Mouse (Mus musculus): Measurements from ENCODE around the gene Clec2d. TPM values are rescaled to one million over a fixed set of nuclear protein-coding genes. Genes with fewer than 3 reads are reported as not detected.
"Not testable (repeated sequence)": the region's sequence is repeated elsewhere in the genome, so short reads cannot be mapped to it uniquely, and the experiment has no call there.

The Clec2d gene
- polyA plus RNA-seq, 1 experiment from 2014 or later, result 0.97 TPM

DNA sequence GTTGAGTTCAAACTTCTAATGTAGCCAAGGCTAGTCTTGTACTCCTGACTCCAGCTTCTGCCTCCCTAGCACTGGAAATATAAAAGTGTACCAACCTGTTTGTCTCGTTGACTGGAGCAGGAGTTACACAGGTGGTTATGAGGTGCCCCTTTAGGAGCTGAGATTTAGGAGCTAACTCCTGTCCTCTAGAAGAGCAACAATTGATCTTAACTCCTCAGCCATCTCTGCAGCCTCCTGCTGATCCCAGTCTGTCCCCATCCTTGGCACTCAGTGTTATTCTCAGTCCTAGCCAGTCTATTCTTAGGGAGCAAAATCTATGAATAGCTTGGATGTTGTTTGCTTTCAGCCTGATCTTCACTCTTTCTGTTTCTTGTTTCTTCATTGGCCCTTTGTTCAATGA, 2.1 kb downstream of the Clec2d start:
- Histone ChIP-seq H3K9ac (ENCODE audit: low read depth, low read length) (no peak overlapping the region), H3K27me3 (replicated peaks; ENCODE audit: control insufficient read depth, insufficient read depth, low read length) (no peaks in the 10 kb centered on the region), H3K9me3 (ENCODE audit: control insufficient read depth, low read length) (no peaks in the 10 kb centered on the region), H3K4me2 (ENCODE audit: low read depth, low read length) (peak overlapping the region; percentile 46), H3K27ac (replicated peaks; ENCODE audit: low read depth, low read length) (no peak overlapping the region), H3K4me1 (ENCODE audit: control insufficient read depth, insufficient read depth, low read length) (no peaks in the 10 kb centered on the region), H3K36me3 (ENCODE audit: control insufficient read depth, insufficient read depth, low read length) (peaks cover 20% of the 10 kb centered on the region; the same call in 1 of the 2 replicates), H3K4me3 (ENCODE audit: low read depth, low read length) (peak overlapping the region; percentile 19; the same call in 1 of the 2 replicates)
- DNase-seq (ENCODE audit: low spot score) (no peak), ATAC-seq (ENCODE audit: low read depth) (no peak)
- WGBS, result 65% methylated on average over 1 of the region's 1 CpGs

DNA sequence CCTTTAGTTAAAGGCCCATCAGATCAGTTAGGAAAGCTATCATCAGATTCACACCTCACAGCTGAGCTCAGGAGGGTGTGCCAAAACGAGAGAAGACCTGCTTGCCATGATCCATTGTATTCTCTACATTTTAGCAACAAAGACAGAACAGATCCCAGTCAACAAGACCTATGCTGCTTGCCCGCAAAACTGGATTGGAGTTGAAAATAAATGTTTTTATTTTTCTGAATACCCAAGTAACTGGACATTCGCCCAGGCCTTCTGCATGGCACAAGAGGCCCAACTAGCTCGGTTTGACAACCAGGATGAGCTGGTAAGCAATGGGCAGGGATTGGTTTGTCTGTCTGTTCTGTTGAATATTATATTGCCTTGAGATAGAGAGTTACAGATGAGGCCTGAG, 3.6 kb downstream of the Clec2d start:
- H3K36me3 ChIP-seq (ENCODE audit: control insufficient read depth, insufficient read depth, low read length), result peaks cover 20% of the 10 kb centered on the region; the same call in 1 of the 2 replicates
- H3K27me3 ChIP-seq (replicated peaks; ENCODE audit: control insufficient read depth, insufficient read depth, low read length); ATAC-seq (ENCODE audit: low read depth); H3K4me3 ChIP-seq (ENCODE audit: low read depth, low read length); H3K9me3 ChIP-seq (ENCODE audit: control insufficient read depth, low read length); H3K27ac ChIP-seq (replicated peaks; ENCODE audit: low read depth, low read length); H3K9ac ChIP-seq (ENCODE audit: low read depth, low read length); H3K4me1 ChIP-seq (ENCODE audit: control insufficient read depth, insufficient read depth, low read length); DNase-seq (ENCODE audit: low spot score); H3K4me2 ChIP-seq (ENCODE audit: low read depth, low read length): not testable (repeated sequence)
- WGBS, result 86% methylated on average over 4 of the region's 4 CpGs

DNA sequence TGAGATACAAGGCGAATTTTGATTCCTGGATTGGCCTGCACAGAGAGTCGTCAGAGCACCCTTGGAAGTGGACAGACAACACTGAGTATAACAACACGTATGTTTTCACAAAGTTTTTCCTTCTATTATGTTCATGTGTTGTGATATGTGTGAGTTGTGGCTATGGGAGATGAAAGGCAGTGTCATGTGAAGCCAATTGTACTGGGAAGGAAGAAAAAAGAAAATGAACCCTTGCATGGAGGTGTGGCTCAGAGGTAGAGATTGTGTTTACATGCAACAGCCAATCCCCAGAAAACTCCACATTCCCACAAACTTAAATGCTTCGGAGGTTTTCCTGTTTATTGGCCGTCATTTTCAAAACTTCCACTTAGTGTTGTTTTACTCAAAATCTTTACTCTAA, 4.4 kb downstream of the Clec2d start:
- H3K27ac ChIP-seq (replicated peaks; ENCODE audit: low read depth, low read length), result no peak overlapping the region
- H3K27me3 ChIP-seq (replicated peaks; ENCODE audit: control insufficient read depth, insufficient read depth, low read length), result no peaks in the 10 kb centered on the region
- H3K4me3 ChIP-seq (ENCODE audit: low read depth, low read length), result no peak overlapping the region
- ATAC-seq (ENCODE audit: low read depth) (no peak), DNase-seq (ENCODE audit: low spot score) (no peak)
- no peak overlapping the region for H3K4me2 ChIP-seq (ENCODE audit: low read depth, low read length)
- no peak overlapping the region for H3K9ac ChIP-seq (ENCODE audit: low read depth, low read length)
- H3K36me3 ChIP-seq (ENCODE audit: control insufficient read depth, insufficient read depth, low read length), result peaks cover 20% of the 10 kb centered on the region; the same call in 1 of the 2 replicates
- no peaks in the 10 kb centered on the region for H3K9me3 ChIP-seq (ENCODE audit: control insufficient read depth, low read length)
- H3K4me1 ChIP-seq (ENCODE audit: control insufficient read depth, insufficient read depth, low read length), result no peaks in the 10 kb centered on the region
- 81% methylated on average over 5 of the region's 5 CpGs for WGBS

DNA sequence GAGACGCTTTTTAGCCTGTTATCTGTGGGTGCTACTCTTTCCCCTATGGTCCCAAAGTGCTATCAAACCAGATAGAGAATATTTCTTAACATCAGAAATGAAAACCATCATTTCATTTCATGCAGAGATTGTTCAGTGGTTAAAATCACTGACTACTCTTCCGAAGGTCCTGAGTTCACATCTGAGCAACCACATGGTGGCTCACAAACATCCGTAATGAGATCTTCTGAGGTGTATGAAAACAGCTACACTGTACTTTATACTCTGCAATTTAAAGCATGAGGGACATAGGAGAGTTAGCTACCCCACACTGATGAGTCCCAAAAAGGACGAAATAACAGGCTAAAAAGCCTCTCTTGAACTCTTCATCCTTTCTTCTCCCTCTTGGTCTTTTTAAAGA, 5.6 kb downstream of the Clec2d start:
- Histone ChIP-seq H3K9ac (ENCODE audit: low read depth, low read length) (no peak overlapping the region), H3K9me3 (ENCODE audit: control insufficient read depth, low read length) (no peaks in the 10 kb centered on the region), H3K4me3 (ENCODE audit: low read depth, low read length) (no peak overlapping the region), H3K4me2 (ENCODE audit: low read depth, low read length) (no peak overlapping the region), H3K27ac (replicated peaks; ENCODE audit: low read depth, low read length) (no peak overlapping the region), H3K4me1 (ENCODE audit: control insufficient read depth, insufficient read depth, low read length) (no peaks in the 10 kb centered on the region), H3K27me3 (replicated peaks; ENCODE audit: control insufficient read depth, insufficient read depth, low read length) (no peaks in the 10 kb centered on the region), H3K36me3 (ENCODE audit: control insufficient read depth, insufficient read depth, low read length) (peaks cover 20% of the 10 kb centered on the region; the same call in 1 of the 2 replicates)
- ATAC-seq (ENCODE audit: low read depth), result no peak
- 81% methylated on average over 4 of the region's 4 CpGs for WGBS
- DNase-seq (ENCODE audit: low spot score), result no peak

DNA sequence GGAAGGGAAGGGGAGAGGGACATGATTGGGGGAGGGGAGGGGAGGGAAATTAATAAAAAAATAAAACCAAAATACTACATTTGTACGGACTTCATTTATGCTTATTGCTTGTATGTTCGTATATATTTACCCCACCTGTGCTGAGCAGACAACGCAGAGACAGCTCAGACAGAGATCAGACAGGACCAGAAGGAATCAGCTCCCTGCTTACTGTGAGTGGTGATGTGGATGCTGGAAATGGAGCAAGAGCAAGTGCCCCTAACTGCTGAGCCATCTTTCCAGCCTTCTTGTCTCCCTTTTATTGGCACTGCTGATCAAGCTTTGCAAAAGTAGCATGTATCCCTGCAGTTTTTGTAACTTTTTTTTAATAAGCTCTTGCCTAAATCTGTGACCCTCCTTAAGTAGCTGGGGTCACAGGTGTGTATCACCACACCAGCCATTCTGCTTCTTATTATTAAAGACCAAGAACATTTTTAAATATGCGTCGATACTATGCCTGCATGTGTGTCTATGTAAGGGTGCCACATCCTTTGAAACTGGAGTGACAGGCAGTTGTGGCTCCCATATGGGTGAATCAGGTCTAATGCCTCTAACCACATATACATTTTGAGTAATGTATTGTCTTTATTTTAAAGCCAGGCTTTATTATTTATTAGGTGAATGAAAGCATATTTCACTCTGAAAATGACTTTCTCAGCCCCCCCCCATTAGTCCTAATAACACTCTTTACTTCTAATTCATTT, 6.2 kb downstream of the Clec2d start:
- H3K4me3 ChIP-seq (ENCODE audit: low read depth, low read length), result no peak overlapping the region
- no peaks in the 10 kb centered on the region for H3K4me1 ChIP-seq (ENCODE audit: control insufficient read depth, insufficient read depth, low read length)
- peaks cover 20% of the 10 kb centered on the region; the same call in 1 of the 2 replicates for H3K36me3 ChIP-seq (ENCODE audit: control insufficient read depth, insufficient read depth, low read length)
- DNase-seq (ENCODE audit: low spot score) (no peak), ATAC-seq (ENCODE audit: low read depth) (no peak)
- no peaks in the 10 kb centered on the region for H3K27me3 ChIP-seq (replicated peaks; ENCODE audit: control insufficient read depth, insufficient read depth, low read length)
- no peak overlapping the region for H3K4me2 ChIP-seq (ENCODE audit: low read depth, low read length)
- 89% methylated on average over 5 of the region's 5 CpGs for WGBS
- H3K9ac ChIP-seq (ENCODE audit: low read depth, low read length), result no peak overlapping the region
- no peaks in the 10 kb centered on the region for H3K9me3 ChIP-seq (ENCODE audit: control insufficient read depth, low read length)
- H3K27ac ChIP-seq (replicated peaks; ENCODE audit: low read depth, low read length), result no peak overlapping the region

DNA sequence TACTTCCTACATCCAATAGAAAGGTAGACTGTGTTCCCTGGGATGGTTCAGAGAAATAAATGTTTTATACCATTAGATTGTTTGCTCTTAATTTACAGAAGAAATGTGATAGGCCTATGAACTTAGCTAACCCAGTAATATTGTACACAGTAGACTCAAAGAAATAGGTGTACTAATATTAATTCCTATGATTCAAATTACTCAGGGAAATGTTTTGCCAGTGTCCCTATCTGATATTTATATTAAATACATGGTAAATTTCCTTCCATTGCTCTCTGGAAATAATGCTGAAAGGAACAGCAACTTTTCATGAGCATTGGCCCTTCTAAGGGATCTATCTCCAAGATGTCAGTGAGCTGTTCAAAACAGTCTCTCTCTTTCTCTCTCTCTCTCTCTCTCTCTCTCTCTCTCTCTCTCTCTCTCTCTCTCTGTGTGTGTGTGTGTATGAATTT, 6.8 kb downstream of the Clec2d start:
- H3K4me3 ChIP-seq (ENCODE audit: low read depth, low read length), result no peak overlapping the region

DNA sequence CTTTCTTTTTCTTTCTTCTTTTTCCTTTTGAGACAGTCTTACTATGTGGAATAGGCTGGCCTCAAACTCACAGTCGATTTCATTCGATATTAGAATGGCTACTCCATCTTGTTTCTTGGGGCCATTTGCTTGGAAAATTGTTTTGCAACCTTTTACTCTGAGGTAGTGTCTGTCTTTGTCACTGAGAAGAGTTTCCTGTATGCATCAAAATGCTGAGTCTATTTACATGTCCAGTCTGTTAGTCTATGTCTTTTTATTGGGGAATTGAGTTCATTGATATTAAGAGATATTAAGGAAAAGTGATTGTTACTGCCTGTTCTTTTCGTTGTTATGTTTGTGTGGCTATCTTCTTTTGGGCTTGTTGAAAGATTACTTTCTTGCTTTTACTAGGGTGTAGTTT, 7.4 kb downstream of the Clec2d start:
- WGBS, result 91% methylated on average over 3 of the region's 3 CpGs
- ATAC-seq (ENCODE audit: low read depth); H3K9me3 ChIP-seq (ENCODE audit: control insufficient read depth, low read length); H3K4me2 ChIP-seq (ENCODE audit: low read depth, low read length); H3K4me3 ChIP-seq (ENCODE audit: low read depth, low read length); DNase-seq (ENCODE audit: low spot score); H3K27ac ChIP-seq (replicated peaks; ENCODE audit: low read depth, low read length); H3K27me3 ChIP-seq (replicated peaks; ENCODE audit: control insufficient read depth, insufficient read depth, low read length); H3K4me1 ChIP-seq (ENCODE audit: control insufficient read depth, insufficient read depth, low read length); H3K9ac ChIP-seq (ENCODE audit: low read depth, low read length): not testable (repeated sequence)
- peaks cover 20% of the 10 kb centered on the region; the same call in 1 of the 2 replicates for H3K36me3 ChIP-seq (ENCODE audit: control insufficient read depth, insufficient read depth, low read length)

More for the DNA sequence above, 6.8 kb downstream of the Clec2d start:
- DNase-seq (ENCODE audit: low spot score), result no peak
- Histone ChIP-seq H3K4me2 (ENCODE audit: low read depth, low read length) (no peak overlapping the region), H3K36me3 (ENCODE audit: control insufficient read depth, insufficient read depth, low read length) (peaks cover 20% of the 10 kb centered on the region; the same call in 1 of the 2 replicates), H3K9ac (ENCODE audit: low read depth, low read length) (no peak overlapping the region), H3K4me1 (ENCODE audit: control insufficient read depth, insufficient read depth, low read length) (no peaks in the 10 kb centered on the region), H3K27ac (replicated peaks; ENCODE audit: low read depth, low read length) (no peak overlapping the region), H3K27me3 (replicated peaks; ENCODE audit: control insufficient read depth, insufficient read depth, low read length) (no peaks in the 10 kb centered on the region), H3K9me3 (ENCODE audit: control insufficient read depth, low read length) (no peaks in the 10 kb centered on the region)
- ATAC-seq (ENCODE audit: low read depth), result no peak

DNA sequence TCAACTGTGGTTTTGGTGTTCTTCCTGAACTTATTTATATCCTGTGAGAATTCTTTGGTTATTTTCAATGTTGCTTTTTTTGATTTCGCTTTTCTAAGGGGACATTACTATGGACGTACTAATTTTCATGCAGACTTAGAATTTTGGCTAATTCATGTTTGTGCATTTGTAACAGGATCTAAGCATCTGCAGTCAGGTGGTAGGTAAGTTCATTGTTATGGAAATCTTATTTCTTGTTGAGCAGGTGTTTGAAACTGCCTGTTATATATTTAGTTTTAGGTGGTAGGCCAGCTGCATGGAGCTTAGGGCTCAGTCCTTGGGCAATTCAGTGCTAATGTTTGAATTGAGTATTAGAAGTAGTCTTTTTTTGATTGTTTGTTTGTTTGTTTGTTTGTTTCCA, 13.0 kb downstream of the Clec2d start:
- Histone ChIP-seq H3K9me3 (ENCODE audit: control insufficient read depth, low read length) (no peaks in the 10 kb centered on the region), H3K27me3 (replicated peaks; ENCODE audit: control insufficient read depth, insufficient read depth, low read length) (no peaks in the 10 kb centered on the region), H3K9ac (ENCODE audit: low read depth, low read length) (no peak overlapping the region), H3K4me1 (ENCODE audit: control insufficient read depth, insufficient read depth, low read length) (no peaks in the 10 kb centered on the region), H3K4me3 (ENCODE audit: low read depth, low read length) (no peak overlapping the region), H3K4me2 (ENCODE audit: low read depth, low read length) (no peak overlapping the region), H3K27ac (replicated peaks; ENCODE audit: low read depth, low read length) (no peak overlapping the region), H3K36me3 (ENCODE audit: control insufficient read depth, insufficient read depth, low read length) (no peaks in the 10 kb centered on the region)
- DNase-seq (ENCODE audit: low spot score), result no peak
- WGBS, result 82% methylated on average over 2 of the region's 2 CpGs
- no peak for ATAC-seq (ENCODE audit: low read depth)

DNA sequence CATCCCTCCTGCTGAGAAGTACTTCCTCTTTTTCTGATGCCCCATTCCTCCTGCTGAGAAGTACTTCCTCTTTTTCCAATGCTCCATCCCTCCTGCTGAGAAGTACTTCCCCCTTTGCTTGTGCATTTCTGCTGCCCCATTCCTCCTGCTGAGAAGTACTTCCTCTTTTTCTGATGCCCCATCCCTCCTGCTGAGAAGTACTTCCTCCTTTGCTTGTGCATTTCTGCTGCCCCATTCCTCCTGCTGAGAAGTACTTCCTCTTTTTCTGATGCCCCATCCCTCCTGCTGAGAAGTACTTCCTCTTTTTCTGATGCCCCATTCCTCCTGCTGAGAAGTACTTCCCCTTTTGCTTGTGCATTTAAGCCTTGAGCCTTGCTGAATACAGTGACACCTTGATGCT, 19.7 kb downstream of the Clec2d start:
- not testable (repeated sequence) for ATAC-seq (ENCODE audit: low read depth); H3K4me2 ChIP-seq (ENCODE audit: low read depth, low read length)

More for the DNA sequence above, 19.7 kb downstream of the Clec2d start:
- not testable (repeated sequence) for DNase-seq (ENCODE audit: low spot score); H3K4me3 ChIP-seq (ENCODE audit: low read depth, low read length); H3K36me3 ChIP-seq (ENCODE audit: control insufficient read depth, insufficient read depth, low read length); H3K4me1 ChIP-seq (ENCODE audit: control insufficient read depth, insufficient read depth, low read length); H3K27me3 ChIP-seq (replicated peaks; ENCODE audit: control insufficient read depth, insufficient read depth, low read length); H3K9ac ChIP-seq (ENCODE audit: low read depth, low read length); H3K9me3 ChIP-seq (ENCODE audit: control insufficient read depth, low read length); H3K27ac ChIP-seq (replicated peaks; ENCODE audit: low read depth, low read length)
